Mouse (Mus musculus) CD4-positive, CD25-positive, alpha-beta regulatory T cell, adult 2 months (primary cell): ENCODE results near the gene Gigyf2.
A peak's percentile ranks its signal among the peaks of the same experiment; 100 is the strongest.

Experiments used
- DNase-seq: peaks from one replicate; pipeline ENCODE4 v3.0.0-alpha.2; 2012; ENCODE audit warnings: low read depth, low spot score

The Gigyf2 gene

DNA sequence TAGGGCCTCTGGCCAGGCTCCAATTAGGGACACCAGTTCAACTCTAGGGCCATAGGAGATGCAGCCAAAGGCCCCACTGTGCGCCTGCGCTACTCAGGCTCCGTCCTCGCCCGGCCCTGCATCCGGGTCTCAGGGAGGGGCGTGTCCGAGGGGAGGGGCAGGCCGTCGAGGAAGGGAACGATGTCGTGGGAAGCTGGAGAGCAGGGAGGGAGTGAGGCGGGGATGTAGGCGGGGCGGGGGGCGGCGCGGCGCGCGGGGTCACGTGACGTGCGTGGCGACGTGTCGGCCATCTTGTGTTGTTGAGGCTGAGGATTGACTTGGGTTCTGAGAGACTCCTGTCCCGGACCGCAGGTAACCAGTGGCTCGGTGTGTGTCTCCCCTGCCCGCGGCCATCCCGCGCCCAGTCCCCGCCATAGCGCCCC lies at the start of gene Gigyf2:
TSS of gene Gigyf2 (plus strand) at position 257 of the 422 bp plus-strand sequence.
- DNase-seq, result peak; percentile 99

DNA sequence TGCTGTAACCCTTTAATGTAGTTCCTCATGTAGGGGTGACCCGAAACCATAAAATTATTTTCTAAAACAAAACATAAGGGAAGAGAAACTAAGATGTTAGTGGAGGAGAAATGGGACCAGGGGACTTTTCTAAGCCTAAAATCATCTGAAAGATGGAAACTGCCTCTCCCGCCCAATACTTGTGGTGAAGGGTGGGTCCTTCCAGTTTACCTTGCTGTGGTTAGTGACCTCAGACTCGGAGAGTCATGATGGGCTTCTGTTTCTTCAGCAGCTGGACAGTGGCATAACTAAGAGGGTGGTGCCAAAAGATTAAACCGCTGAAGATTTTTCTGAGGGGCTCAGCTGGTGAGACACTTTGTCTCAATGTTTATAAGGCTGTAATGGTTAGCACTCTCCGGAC lies 46.5 kb upstream of the Gigyf2 start:
- DNase-seq, result no peak

DNA sequence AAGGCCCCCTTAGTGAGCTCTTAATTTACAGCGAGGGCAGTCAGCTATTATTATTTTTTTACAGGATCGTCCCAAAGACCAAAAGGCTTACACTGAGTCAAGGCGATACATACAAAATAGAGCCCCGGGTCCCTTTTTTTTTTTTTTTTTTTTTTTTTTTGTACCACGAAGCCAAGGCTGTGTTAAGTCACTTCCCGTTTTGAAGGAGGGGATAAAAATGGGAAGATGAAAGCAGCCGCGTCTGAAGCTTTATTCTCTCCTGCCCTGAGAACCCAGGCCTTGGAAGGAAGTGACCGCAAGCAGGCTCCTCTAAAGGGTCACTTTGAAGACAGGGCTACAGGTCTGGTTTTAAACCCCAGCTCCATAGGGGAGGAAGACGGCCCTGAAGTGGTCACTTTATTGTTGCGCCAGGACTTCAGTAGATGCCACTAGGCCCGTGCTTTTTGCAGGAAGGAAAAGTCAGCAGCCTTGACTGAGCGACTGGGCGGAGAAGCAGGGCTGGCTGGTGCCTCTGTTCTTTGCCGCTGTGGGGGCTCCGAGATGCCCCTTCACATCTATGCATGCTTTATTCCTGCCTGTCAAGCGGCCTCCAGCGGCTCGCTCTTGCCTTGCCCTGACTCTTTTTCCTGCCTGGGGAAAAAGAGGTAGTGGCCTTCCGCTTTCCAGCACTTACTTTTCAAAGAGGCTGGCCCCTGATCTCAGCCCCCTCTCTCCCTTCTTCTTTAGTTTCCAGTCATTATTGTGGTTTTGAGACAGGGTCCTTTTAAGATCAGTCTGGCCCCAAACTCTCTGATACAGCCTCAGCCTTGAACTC lies 45.0 kb upstream of the Gigyf2 start:
- no peak for DNase-seq

DNA sequence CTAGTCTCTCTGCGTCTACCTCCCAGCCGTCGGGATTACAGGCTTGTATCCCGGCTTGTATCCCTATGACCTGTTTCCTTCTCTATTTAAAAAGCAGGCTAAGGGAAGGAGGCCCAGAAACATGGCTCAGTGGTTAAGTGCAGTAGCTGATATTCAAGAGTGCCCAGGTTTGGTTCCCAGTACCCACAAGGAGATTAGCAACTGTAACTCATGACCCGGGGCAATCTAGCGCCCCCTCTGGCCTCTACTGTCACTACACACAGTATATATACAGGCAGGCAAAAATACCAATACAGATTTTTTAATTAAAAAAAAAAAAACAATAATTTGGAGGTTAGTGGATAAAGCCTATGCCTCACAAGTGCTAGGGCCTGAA lies 44.4 kb upstream of the Gigyf2 start:
- DNase-seq, result no peak

DNA sequence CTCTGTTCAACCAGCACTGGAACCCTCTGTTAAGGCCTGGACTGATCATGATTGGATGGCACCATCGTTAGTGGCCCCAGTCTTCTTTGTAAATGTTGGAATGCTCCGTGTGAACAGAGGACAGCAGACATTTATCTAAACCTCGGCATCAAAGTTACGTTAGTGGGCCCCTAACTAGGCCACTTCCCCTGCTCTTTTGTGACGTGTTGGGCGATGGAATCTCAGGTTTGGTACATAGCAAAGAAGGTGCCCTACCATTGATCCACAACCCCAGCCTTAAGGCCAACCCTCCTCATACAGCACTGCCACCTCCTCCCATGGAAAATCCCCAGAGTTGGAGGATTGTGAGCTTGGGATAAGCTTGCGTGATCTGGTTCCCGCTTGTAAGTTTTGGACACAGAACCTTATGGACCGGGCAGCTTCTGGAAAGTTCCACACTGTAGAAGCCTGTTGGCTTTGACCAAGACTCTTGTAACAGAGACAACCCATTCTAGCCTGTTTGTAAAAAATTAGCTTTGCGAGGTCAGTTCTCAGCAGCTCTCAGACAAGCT lies 43.3 kb upstream of the Gigyf2 start:
- DNase-seq, result no peak

DNA sequence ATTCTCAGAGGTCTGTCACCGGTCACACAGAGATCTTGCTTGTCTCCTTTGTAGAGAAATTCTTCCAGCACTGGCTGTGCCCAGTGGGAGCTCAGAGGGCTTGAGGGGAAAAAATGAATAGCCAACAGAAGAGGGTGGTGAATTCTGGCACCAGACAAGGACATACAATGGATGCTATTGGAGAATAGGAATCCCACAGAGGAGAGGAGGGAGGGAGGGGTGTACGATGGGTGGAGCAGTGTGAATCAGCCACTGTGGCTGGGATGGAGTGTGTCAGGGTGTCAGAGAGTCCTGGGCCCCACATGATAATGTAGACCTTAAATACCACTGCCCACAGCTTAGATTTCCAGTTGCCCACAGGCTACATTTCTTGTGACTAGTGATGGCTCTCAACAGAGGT lies 39.7 kb upstream of the Gigyf2 start:
- no peak for DNase-seq

DNA sequence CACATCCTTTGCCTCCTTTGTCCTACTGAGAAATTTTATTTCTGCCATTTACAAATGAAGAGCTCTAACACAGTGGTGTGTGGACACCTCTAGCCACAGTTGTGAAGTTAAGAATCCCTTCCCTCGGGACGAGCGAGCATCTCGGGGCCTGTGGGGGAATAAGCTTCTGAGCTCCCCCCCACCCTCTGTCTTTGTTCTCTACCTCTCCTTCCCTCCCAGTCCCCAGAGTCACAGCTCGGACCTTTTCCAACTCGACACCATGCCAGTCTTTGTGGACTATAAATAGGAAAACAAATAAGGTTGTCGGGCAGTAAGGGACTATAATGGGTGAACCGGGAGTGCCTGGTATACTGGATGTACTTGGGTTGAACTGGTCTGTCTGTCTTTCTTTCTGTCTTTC lies 35.4 kb upstream of the Gigyf2 start:
- no peak for DNase-seq

DNA sequence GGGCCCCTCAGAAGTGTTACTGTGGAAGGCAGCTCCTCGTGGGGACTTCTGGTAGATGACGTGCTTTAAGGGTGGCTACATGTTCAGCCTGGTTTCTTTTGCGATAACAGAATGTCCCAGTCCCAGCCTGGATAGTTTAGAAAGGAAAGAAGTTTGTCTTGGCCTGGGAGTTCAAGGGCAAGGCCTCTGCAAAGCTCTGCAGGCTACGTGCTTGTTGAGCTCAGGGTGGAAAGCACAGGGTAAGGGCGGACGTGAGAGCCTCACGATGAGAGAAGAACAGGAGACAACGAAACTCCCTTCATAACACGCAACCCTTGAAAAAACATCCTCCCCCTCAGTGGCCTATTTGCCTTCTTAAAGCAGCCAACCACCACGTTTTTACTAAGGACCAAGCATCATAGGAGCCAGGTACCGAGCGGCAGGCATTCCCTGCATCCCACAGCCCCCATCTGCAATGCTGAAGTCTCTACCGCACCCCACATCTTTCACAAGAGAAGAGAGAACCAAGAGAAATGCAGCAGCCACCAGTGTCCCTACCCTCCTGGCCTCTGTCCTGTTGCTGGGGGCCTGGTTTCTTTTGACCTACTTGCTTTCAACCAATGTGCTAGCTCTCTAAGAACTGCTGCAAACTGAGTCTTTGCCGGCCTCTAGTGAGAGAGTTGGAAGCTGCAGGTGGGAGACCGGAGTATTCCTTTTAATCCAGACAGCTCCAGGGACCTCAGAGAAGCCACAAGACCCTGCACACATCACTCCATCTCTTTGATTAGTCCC lies 34.2 kb upstream of the Gigyf2 start:
- no peak for DNase-seq

DNA sequence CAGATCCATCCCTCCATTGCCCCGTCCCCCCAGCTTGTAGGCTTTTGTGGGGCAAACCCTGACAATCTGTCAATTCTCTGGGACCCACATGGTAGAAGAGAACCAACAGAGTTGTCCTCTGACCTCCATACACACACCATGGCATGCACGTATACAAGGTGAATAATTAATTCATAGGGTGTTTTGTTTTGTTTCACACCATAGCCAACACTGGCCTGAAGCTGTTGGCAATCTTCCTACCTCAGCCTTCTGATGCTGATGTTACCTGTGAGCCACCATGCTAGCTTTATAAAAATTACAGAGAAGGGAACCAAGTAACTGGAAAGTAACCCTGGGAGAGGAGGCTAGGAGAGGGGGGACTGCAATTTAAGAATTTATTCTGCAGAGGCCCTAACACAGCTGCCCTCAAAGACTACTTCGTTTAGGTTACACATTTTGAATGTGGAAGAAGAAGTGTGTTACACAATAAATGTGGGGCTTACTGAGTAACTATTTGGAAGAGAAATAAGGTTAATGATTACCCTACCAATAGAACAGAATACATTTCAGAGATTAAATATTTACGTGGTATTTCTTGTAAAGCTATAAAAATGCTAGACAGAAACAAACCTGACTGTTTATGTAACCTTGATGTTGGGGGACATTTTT lies 32.6 kb upstream of the Gigyf2 start:
- DNase-seq, result no peak

DNA sequence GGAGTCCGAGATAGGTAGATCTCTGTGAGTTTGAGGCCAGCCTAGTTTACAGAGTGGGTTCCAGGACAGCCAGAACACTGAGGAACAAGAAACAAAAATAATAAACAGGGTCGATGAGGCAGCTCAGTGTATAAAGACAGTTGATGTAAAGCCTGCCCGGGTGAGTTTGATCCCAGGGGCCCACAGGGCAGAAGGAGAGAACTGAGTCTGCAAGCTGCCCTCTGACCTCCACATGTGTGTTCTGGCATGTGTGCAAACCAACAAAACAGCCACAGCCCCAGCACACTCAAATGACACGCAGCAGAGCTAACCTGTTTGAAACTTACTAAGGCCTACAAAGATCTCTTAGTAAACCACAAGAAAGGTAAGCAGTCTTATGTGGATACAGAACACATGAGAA lies 31.8 kb upstream of the Gigyf2 start:
- DNase-seq, result no peak

DNA sequence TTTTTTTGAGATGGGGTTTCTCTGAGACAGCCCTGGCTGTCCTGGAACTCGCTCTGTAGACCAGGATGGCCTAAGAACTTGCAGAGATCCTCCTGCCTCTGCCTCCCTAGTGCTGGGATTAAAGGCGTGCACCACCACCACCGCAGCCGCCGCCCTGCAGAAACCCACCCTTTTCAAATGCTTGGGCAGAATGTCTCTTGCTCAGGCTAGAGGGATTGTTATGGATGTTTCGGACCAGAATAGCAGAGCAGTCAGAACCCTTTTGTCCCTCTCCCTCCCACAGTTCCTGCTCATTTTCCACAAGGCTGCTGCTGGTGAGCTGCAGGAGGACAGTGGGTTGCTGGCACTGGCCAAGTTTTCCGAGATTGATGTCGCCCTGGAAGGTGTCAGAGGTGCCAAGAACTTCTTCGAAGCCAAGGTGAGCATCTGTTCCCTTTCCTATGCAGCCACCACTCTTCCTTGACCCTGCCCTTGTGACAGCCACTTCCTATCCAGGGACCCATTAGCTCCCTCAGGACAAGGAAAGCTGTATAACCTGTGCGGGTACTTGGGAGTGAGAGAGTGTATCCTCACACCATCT lies 29.4 kb upstream of the Gigyf2 start:
- DNase-seq, result no peak

DNA sequence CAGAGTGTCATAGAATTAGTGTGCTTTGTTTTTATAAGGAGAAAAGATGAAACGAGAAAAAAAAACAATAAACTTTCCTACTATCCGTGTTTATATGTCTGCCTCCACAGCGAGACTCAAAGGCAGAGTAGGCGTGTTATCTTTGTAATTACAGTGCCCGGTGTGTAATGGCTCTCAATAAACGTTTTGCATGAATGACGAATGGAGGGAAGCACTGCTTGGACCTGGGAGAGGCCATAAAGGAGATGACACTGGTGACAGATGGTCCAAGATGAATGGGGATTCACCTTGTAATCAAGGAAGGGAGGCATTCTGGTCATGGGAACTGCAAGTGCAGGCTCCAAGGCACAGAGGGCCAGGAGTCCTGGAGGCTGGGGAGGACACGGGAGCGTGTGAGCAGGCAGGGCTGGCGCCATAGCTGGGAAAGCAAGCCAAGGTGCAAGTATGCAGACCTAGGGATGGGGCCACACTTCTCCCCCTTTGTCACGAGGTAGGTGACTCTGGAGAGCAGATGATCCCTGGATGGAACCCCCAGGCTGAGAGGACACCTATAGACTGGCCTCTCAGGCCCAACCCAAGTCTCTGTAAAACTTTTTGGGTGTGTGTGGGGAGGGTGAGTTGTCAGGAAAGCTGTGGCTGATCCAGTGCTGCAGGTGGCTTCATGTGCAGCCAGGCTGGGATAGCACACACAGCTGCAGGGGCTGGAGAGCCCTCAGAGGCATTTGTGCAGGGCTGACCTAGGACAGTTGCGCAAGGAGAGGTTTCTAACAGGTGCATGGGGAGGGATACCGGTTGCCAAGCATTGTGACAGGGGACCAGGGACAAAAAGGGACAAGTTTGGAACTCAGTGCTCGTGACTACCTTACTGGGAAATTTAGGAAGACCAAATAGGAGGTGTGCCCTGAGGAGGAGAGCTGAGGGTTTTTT lies 26.2 kb upstream of the Gigyf2 start:
- DNase-seq, result no peak

DNA sequence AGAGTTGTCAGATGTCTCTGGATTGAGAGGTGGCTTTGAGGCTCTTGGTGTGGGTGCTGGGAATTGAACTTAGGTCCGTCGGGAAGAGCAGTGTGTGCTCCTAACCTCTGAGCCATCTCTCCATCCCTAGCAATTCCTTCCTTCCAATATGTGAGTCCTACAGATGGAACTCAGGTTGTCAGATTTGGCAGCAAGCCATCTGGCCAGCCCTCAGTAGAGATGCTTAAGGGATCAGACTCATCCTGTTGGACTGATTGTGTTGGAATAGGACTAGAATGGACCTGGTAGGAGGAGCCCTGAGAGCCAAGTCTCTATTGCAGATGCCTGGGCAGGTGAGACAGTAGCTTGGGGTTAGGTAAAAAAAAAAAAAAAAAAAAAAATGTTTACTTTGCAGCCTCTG lies 24.8 kb upstream of the Gigyf2 start:
- DNase-seq, result no peak

DNA sequence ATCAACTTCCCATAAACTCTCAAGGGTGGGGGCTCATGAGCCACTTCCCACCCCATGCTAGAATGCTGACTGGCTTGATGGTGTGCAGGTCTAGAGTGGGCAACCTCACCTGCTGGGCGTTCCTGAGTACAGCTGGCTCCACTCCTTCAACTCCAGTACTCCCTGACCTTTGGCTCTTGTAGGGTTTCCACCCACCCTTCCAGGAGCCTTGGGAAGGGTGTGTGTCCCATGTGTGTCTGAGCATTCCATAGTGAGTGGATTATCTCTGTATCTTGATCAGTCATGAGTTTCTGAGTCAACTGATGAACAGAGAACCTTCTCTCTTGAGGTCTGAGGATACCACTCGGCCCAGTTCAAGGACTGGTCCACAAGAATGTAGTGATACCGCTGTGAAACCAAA lies 17.8 kb upstream of the Gigyf2 start:
- no peak for DNase-seq

DNA sequence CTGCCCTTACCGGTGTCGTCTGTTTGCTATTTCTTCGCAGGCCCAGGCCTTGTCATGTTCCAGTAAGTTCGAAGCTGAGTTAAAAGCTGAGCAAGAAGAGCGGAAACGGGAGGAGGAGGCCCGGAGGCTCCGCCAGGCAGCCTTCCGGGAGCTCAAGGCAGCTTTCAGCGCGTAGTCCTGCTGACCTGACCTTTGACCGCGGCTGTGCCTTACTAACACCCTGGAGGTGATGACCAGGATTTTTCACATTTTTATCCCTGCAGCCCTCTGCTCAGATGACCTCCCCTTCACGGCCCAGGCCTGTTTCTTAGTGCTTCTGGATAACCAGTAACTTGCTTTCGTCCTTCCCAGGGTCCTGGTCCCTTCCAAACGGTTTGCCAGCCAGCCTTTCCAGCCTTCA lies 17.2 kb upstream of the Gigyf2 start:
- DNase-seq, result no peak

DNA sequence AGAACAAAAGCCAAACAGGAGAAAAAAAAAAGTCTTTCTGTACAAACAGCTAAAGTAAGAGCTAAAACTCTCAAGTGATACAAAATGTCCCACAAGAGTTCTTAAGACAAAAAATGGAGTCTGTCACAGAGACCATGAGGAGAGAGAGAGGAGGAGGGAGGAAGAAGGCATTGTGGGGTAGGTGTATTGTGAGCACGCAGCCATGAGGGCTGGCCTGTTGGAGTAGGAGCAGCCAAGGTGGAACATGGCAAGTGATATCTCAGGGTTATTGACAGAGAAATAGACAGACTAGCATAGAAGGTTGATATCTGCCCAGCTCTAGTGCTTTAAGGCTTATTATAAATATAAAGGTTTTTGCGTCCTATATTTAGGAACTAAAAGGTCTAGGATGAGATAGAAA lies 14.1 kb upstream of the Gigyf2 start:
- no peak for DNase-seq

DNA sequence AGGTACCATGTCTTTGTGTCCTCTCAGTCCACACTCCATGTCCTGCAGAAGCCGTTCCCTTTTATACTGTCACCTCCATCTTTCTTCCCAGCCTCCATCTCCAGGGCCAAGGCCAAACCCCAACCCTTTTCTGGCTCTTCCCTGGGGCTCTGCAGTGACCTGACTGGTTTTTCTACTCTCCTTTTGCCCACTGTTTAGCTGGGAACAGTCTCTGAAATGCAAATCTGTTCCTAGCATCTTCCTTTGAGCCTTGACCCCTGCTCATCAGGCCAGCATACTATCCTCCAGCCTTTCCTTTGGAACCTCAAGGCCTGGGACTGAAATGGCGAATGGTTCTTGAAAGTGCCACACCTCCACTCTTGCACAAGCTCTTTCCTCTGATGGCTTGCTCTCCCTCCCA lies 13.7 kb upstream of the Gigyf2 start:
- DNase-seq, result no peak

DNA sequence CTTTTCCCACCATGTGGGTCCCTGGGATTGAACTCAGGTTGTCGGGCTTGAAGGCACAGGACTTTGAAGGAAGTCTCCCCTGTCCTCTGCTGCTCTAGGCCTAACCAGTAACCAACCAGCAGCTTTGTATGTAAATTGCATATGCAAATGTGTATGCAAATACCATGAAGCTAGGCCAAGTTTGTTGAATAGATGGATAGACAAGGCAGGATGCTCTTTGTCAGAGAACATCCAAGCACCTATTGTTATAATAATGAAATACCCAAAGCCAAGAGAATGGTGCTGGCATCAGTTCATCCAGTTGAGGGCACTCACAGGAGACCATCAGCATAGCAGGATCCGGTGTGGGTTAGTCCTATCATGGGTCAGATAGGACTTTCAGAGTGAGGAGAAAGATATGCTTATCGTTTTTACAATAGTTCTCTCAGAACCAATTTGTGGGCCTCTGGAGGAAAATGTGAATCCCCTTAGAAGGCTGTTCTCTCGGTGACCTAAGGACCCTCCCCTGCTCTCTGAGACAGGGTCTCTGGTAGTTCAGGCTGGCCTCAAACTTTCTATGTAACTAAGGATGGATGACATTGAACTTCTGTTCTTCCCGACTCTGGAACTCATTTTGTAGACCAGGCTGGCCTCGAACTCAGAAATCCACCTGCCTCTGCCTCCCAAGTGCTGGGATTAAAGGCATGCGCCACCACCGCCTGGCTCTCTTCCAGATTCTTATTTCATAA lies 12.8 kb upstream of the Gigyf2 start:
- no peak for DNase-seq

DNA sequence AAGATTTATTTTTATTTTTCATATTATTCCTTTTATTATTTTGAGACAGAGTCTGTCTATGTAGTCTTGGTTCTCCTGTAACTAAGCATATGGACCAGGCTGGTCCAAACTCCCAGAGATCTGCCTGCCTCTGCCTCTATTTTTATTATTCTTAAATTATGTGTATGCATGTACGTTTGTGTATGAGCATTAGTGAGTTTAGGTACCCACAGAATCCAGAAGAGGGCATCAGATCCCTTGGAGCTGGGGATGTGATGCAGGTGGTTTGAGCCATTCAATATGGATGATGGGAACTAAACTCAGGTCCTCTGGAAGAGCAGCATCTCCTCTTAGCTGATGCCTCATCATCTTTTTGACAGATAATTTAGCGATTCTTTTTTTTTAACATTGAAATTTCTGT lies 11.4 kb upstream of the Gigyf2 start:
- DNase-seq, result no peak

DNA sequence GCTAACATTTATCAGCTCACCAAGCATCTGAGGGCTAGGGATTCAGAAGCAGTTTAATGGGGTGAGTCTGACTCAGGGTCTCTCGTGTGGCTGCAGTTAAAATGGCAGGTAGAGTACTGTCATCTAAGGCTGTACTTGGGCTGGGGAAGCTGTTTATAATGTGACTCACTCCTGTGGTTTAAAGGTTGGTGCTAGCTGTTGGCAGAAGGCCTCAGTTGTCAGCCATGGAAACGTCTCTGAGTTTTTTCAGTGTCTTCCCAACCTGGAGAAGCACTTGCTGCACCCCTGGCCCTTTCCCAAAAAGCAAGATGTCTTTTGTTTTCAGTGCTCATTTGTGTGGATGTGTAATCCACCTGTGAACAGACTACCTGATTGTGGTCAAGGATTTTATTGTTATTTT lies 10.9 kb upstream of the Gigyf2 start:
- DNase-seq, result no peak
